Mouse (Mus musculus) MEL (cell line): ENCODE results near the gene Taok1. TPM values are rescaled to one million over a fixed set of nuclear protein-coding genes. Genes with fewer than 3 reads are reported as not detected.
A peak's percentile ranks its signal among the peaks of the same experiment; 100 is the strongest.

ENCODE experiments used
- DNase-seq: peaks from one replicate; pipeline ENCODE4 v3.0.0; 2011; ENCODE audit warnings: low read depth, low spot score
- H3K27ac ChIP-seq: 2 replicates; pipeline ENCODE4 v1.5.1; 2012; ENCODE audit warnings: low read depth, mild to moderate bottlenecking, control low read depth, low read length, moderate library complexity; ENCODE audit not compliant: control insufficient read depth
- H3K27me3 ChIP-seq, 2 experiments: fragments of 150-350 bp in 1 of 2; sonication (generic) in 1 of 2; 2 replicates each; pipeline ENCODE4 v1.6.1; 2012; ENCODE audit warnings: low read length in 2 of 2, mild to moderate bottlenecking in 2 of 2, improper control_type of control experiment in 1 of 2, moderate library complexity in 1 of 2; ENCODE audit not compliant: insufficient read depth in 2 of 2, control insufficient read depth in 1 of 2
- H3K36me3 ChIP-seq, 2 experiments: 2 replicates each; pipeline ENCODE4 v1.6.1; 2012 to 2014; ENCODE audit warnings: low read length in 2 of 2, improper control_type of control experiment in 1 of 2, inconsistent platforms in 1 of 2, mild to moderate bottlenecking in 1 of 2; ENCODE audit not compliant: insufficient read depth in 2 of 2, control insufficient read depth in 1 of 2
- H3K4me1 ChIP-seq, 2 experiments: fragments of 150-350 bp in 1 of 2; sonication (generic) in 1 of 2; 2 replicates each; pipeline ENCODE4 v1.6.1; 2012; ENCODE audit warnings: low read length in 2 of 2, improper control_type of control experiment in 1 of 2, mild to moderate bottlenecking in 1 of 2; ENCODE audit not compliant: insufficient read depth in 2 of 2, control insufficient read depth in 1 of 2
- H3K4me3 ChIP-seq, 2 experiments: fragments of 150-350 bp in 1 of 2; sonication (generic) in 1 of 2; 2 replicates each; pipeline ENCODE4 v1.5.1; 2012; ENCODE audit warnings: low read depth in 2 of 2, low read length in 2 of 2, mild to moderate bottlenecking in 2 of 2, moderate library complexity in 2 of 2, control low read depth in 1 of 2, improper control_type of control experiment in 1 of 2; ENCODE audit not compliant: control insufficient read depth in 1 of 2, insufficient read depth in 1 of 2
- H3K79me2 ChIP-seq: 2 replicates; pipeline ENCODE4 v1.6.1; 2012; ENCODE audit warnings: mild to moderate bottlenecking, low read length, moderate library complexity; ENCODE audit not compliant: control insufficient read depth, poor library complexity, insufficient read depth
- H3K9ac ChIP-seq: 2 replicates; pipeline ENCODE4 v1.6.1; 2012; ENCODE audit warnings: low read depth, mild to moderate bottlenecking, control low read depth, low read length, moderate library complexity; ENCODE audit not compliant: control insufficient read depth, poor library complexity, severe bottlenecking
- H3K9me3 ChIP-seq: fragments of 150-350 bp; sonication (generic); replicated peaks from 2 replicates; pipeline ENCODE4 v1.6.1; 2012; ENCODE audit warnings: mild to moderate bottlenecking, low read length, improper control_type of control experiment, moderate library complexity; ENCODE audit not compliant: insufficient read depth
- BHLHE40 ChIP-seq: IDR thresholded peaks from 2 replicates; pipeline ENCODE4 v1.6.1; 2012; ENCODE audit warnings: low read depth, mild to moderate bottlenecking, inconsistent platforms, low read length, improper control_type of control experiment, borderline replicate concordance
- CHD1 ChIP-seq: IDR thresholded peaks from 2 replicates; pipeline ENCODE4 v1.6.1; 2012; ENCODE audit warnings: low read depth, mild to moderate bottlenecking, inconsistent platforms, low read length, improper control_type of control experiment
- CHD2 ChIP-seq: IDR thresholded peaks from 2 replicates; pipeline ENCODE4 v1.6.1; 2011; ENCODE audit warnings: low read length, improper control_type of control experiment
- ELF1 ChIP-seq: IDR thresholded peaks from 2 replicates; pipeline ENCODE4 v1.6.1; 2014; ENCODE audit warnings: low read depth, mild to moderate bottlenecking, inconsistent platforms, low read length, improper control_type of control experiment, moderate library complexity
- HCFC1 ChIP-seq: IDR thresholded peaks from 2 replicates; pipeline ENCODE4 v1.6.1; 2012; ENCODE audit warnings: low read depth, mild to moderate bottlenecking, inconsistent platforms, low read length, improper control_type of control experiment, moderate library complexity
- KAT2A ChIP-seq: conservative IDR thresholded peaks from 2 replicates; pipeline ENCODE4 v1.6.1; 2012; ENCODE audit warnings: low read depth, low read length, improper control_type of control experiment, inconsistent platforms
- MAFK ChIP-seq: IDR thresholded peaks from 2 replicates; pipeline ENCODE4 v1.6.1; 2011; ENCODE audit warnings: low read depth, mild to moderate bottlenecking, low read length, improper control_type of control experiment, borderline replicate concordance
- MAX ChIP-seq: IDR thresholded peaks from 2 replicates; pipeline ENCODE4 v1.6.1; 2011; ENCODE audit warnings: low read length, improper control_type of control experiment
- MAZ ChIP-seq: IDR thresholded peaks from 2 replicates; pipeline ENCODE4 v1.6.1; 2012; ENCODE audit warnings: low read depth, mild to moderate bottlenecking, inconsistent platforms, low read length, improper control_type of control experiment
- MXI1 ChIP-seq: IDR thresholded peaks from 2 replicates; pipeline ENCODE4 v1.6.1; 2011; ENCODE audit warnings: mild to moderate bottlenecking, low read depth, low read length, improper control_type of control experiment
- MYC ChIP-seq: IDR thresholded peaks from 2 replicates; pipeline ENCODE4 v1.6.1; 2011; ENCODE audit warnings: low read depth, mild to moderate bottlenecking, low read length, improper control_type of control experiment, moderate library complexity
- NELFE ChIP-seq: IDR thresholded peaks from 2 replicates; pipeline ENCODE4 v1.6.1; 2011; ENCODE audit warnings: low read depth, low read length, improper control_type of control experiment
- NRF1 ChIP-seq: IDR thresholded peaks from 2 replicates; pipeline ENCODE4 v1.6.1; 2014; ENCODE audit warnings: low read depth, mild to moderate bottlenecking, inconsistent platforms, low read length, improper control_type of control experiment, moderate library complexity; ENCODE audit not compliant: poor library complexity, insufficient read depth, severe bottlenecking
- POLR2A ChIP-seq, 2 experiments: IDR thresholded peaks; 2 replicates each; pipeline ENCODE4 v1.6.1; 2011 to 2012; ENCODE audit warnings: low read length in 2 of 2, mild to moderate bottlenecking in 2 of 2, control low read depth in 1 of 2, improper control_type of control experiment in 1 of 2, low read depth in 1 of 2, moderate library complexity in 1 of 2; ENCODE audit not compliant: control insufficient read depth in 1 of 2, insufficient read depth in 1 of 2, poor library complexity in 1 of 2
- SIN3A ChIP-seq: IDR thresholded peaks from 2 replicates; pipeline ENCODE4 v1.6.1; 2012; ENCODE audit warnings: low read length, improper control_type of control experiment, inconsistent platforms
- TBP ChIP-seq: IDR thresholded peaks from 2 replicates; pipeline ENCODE4 v1.8.0; 2011; ENCODE audit warnings: low read depth, low read length, improper control_type of control experiment
- TCF12 ChIP-seq: IDR thresholded peaks from 2 replicates; pipeline ENCODE4 v1.6.1; 2014; ENCODE audit warnings: low read depth, mild to moderate bottlenecking, inconsistent platforms, low read length, improper control_type of control experiment, moderate library complexity
- USF1 ChIP-seq: IDR thresholded peaks from 2 replicates; pipeline ENCODE4 v1.6.1; 2014; ENCODE audit warnings: low read depth, mild to moderate bottlenecking, inconsistent platforms, low read length, improper control_type of control experiment, moderate library complexity
- ZNF384 ChIP-seq: IDR thresholded peaks from 2 replicates; pipeline ENCODE4 v1.6.1; 2012; ENCODE audit warnings: low read depth, mild to moderate bottlenecking, inconsistent platforms, low read length, improper control_type of control experiment
- polyA plus RNA-seq, 2 experiments: library from polyadenylated mRNA; stranded (reverse) in 1 of 2; unstranded in 1 of 2; fragments of >175 nt in 1 of 2; fragments of >200 nt in 1 of 2; gene quantifications; 2 replicates each; pipeline versions ENCODE4 v1.2.1 to v1.2.4; 2012; ENCODE audit warnings: low replicate concordance in 2 of 2, low read depth in 1 of 2; ENCODE audit not compliant: insufficient read length in 2 of 2, insufficient read depth in 1 of 2, missing spikeins in 1 of 2
- total RNA-seq: library from RNA; depleted of rRNA; stranded (reverse); fragments of 300-350 nt; gene quantifications from 2 replicates; pipeline ENCODE4 v1.2.3, GENCODE M21; 2012

Taok1 gene
- total and polyA plus RNA-seq, 3 experiments: 7.9 to 31.0 (median 15.9) TPM

GRCm38 (mm10) chr11:77621902-77622535, 14.4 kb upstream of the Taok1 start (continued):
- TF ChIP-seq KAT2A: no peak
- TF ChIP-seq MAX: no peak

- H3K4me1 ChIP-seq: no peaks in the 10 kb centered on the region
- no peaks in the 10 kb centered on the region for H3K79me2 ChIP-seq
- H3K9me3 ChIP-seq: no peaks in the 10 kb centered on the region
- no peak overlapping the region for H3K9ac ChIP-seq
- H3K36me3 ChIP-seq: no peaks in the 10 kb centered on the region
- H3K4me3 ChIP-seq: no peak overlapping the region
- no peaks in the 10 kb centered on the region; a peak in 1 of 4 replicates for H3K27me3 ChIP-seq
- H3K27ac ChIP-seq: no peak overlapping the region
- TF ChIP-seq TCF12: no peak
- TF ChIP-seq MAFK: no peak
- no peak for DNase-seq
These were observed 7.5 kb upstream of the Taok1 start for GRCm38 (mm10) chr11:77615084-77615624.

GRCm38 (mm10) chr11:77606835-77607537, 629 bp downstream of the Taok1 start:
- Histone ChIP-seq H3K4me3 (peak overlapping the region; percentile 88 to 95), H3K36me3 (peaks cover 17 to 26% of the 10 kb centered on the region in 2 experiments), H3K27ac (peak overlapping the region; percentile 81), H3K27me3 (no peaks in the 10 kb centered on the region), H3K9ac (peak overlapping the region; percentile 95), H3K79me2 (peaks cover 41% of the 10 kb centered on the region), H3K4me1 (peaks cover 10 to 22% of the 10 kb centered on the region in 2 experiments; a peak in 3 of 4 replicates), H3K9me3 (no peaks in the 10 kb centered on the region)
- DNase-seq: peak; percentile 92
- peak; percentile 87 for TF ChIP-seq TBP
- 0 out of 2 replicates have a peak, but pooled peaks have one; percentile 38 for TF ChIP-seq MYC
- no peak for TF ChIP-seq CHD1
- TF ChIP-seq MAZ: peak; percentile 34; the same call in 1 of the 2 replicates
- no peak for TF ChIP-seq MAFK
- peak; percentile 50; the same call in 1 of the 2 replicates for TF ChIP-seq MXI1
- no peak for TF ChIP-seq USF1
- TF ChIP-seq ELF1: peak; percentile 58; the same call in 1 of the 2 replicates
- peak; percentile 12; the same call in 1 of the 2 replicates for TF ChIP-seq CHD2
- peak; percentile 64 for TF ChIP-seq NELFE
- TF ChIP-seq POLR2A (IDR thresholded peaks at IDR 0.05; ENCODE audit: control insufficient read depth in 1 of 2, insufficient read depth in 1 of 2, low read depth in 1 of 2, low read length in 2 of 2, poor library complexity in 1 of 2): peak; percentile 61 to 85
- peak; percentile 84 for TF ChIP-seq SIN3A
- no peak for TF ChIP-seq ZNF384
- 0 out of 2 replicates have a peak, but pooled peaks have one; percentile 16 for TF ChIP-seq NRF1
- TF ChIP-seq TCF12: 0 out of 2 replicates have a peak, but pooled peaks have one; percentile 2
- TF ChIP-seq HCFC1: peak; percentile 76
- TF ChIP-seq BHLHE40: 0 out of 2 replicates have a peak, but pooled peaks have one; percentile 13
